Mouse (Mus musculus) kidney, adult 2 months (tissue): ENCODE measurements at regions not wholly inside any gene's neighbourhood (a gene's known extent, or its start where the extent isn't known, plus 50 kb on each side); places are given as distances from the start of the nearest gene placed in this dataset.

Source experiments
- DNase-seq: peaks from one replicate; pipeline ENCODE4 v3.0.0; 2021
- H3K27ac ChIP-seq: fragments of 200-500 bp; 2 replicates; pipeline ENCODE4 v1.5.1; 2012; ENCODE audit warnings: low read depth, low read length, control low read depth, inconsistent platforms; ENCODE audit not compliant: insufficient read depth
- H3K27me3 ChIP-seq: fragments of 200-500 bp; replicated peaks from 2 replicates; pipeline ENCODE4 v1.6.1; 2012; ENCODE audit warnings: mild to moderate bottlenecking, moderate library complexity, low read length, inconsistent platforms; ENCODE audit not compliant: control insufficient read depth, insufficient read depth
- H3K36me3 ChIP-seq: fragments of 200-500 bp; 2 replicates; pipeline ENCODE4 v1.6.1; 2012; ENCODE audit warnings: mild to moderate bottlenecking, moderate library complexity, low read length, inconsistent platforms; ENCODE audit not compliant: control insufficient read depth, insufficient read depth
- H3K4me1 ChIP-seq: fragments of 200-500 bp; 2 replicates; pipeline ENCODE4 v1.6.1; 2011; ENCODE audit warnings: low read length; ENCODE audit not compliant: control insufficient read depth, insufficient read depth
- H3K4me3 ChIP-seq: fragments of 200-500 bp; 2 replicates; pipeline ENCODE4 v1.5.1; 2011; ENCODE audit warnings: mild to moderate bottlenecking, low read depth, low read length, control low read depth; ENCODE audit not compliant: insufficient read depth
- CTCF ChIP-seq: fragments of 200-500 bp; conservative IDR thresholded peaks from 2 replicates; pipeline ENCODE4 v1.5.1; 2011; ENCODE audit warnings: low read depth, mild to moderate bottlenecking, control low read depth, low read length, moderate library complexity, mixed read lengths; ENCODE audit not compliant: insufficient read depth, insufficient read length
- POLR2A ChIP-seq: fragments of 200-500 bp; IDR thresholded peaks from one replicate; pipeline ENCODE4 v1.6.1; 2011; ENCODE audit warnings: low read depth, low read length, control low read depth
- WGBS: fragments of 180-500 bp; shearing (Covaris S2); methylation state at CpG from one replicate; pipeline ENCODE4 v1.1.7; 2018; 5-methylcytosine and 5-hydroxymethylcytosine counted together

DNA sequence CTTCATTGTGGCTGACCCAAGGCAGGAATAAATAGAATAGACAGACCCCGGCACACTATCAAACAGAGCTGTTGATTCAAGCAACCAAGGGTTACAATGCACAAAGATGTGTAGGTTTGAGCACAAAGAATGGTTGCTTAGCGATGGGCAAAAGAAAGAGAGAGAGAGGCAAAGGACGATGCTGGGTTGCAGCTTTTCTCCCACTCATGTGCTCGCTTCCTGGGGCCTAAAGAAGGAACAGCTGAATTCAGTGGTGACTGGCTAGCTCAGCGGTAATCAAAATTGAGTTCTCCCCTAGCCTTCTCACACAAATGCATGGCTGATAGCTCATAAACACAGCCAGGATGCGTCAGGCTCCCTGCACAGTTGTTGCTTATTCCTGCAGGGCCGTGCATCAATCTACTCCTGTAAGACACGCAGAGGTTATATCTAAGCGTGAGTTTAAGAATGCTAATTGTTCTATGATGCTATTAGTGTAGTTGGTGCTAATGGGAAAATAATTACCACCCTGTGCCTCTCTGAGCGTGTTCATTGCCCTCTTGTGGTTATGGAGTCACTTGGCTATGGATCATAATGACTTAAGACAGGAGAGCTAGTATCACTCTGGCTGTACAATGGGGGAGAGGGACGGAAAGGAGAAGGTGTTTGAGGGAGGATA is 216.2 kb upstream of the Serp2 start:
- no peaks in the 10 kb centered on the region; the same call in 1 of the 2 replicates for H3K4me1 ChIP-seq
- no peak for TF ChIP-seq CTCF
- TF ChIP-seq POLR2A = no peak
- H3K36me3 ChIP-seq = no peaks in the 10 kb centered on the region
- no peak overlapping the region for H3K4me3 ChIP-seq
- WGBS = 72% methylated on average over 11 of the region's 11 CpGs
- H3K27ac ChIP-seq = no peak overlapping the region
- no peaks in the 10 kb centered on the region for H3K27me3 ChIP-seq
- no peak for DNase-seq

- 96% methylated on average over 7 of the region's 7 CpGs for WGBS
- TF ChIP-seq POLR2A (no peak), CTCF (no peak)
- no peak overlapping the region for H3K27ac ChIP-seq
- no peak overlapping the region for H3K4me3 ChIP-seq
- DNase-seq = no peak
- H3K36me3 ChIP-seq = no peaks in the 10 kb centered on the region
- H3K4me1 ChIP-seq = no peaks in the 10 kb centered on the region
- no peaks in the 10 kb centered on the region for H3K27me3 ChIP-seq
Measured at GRCm38 (mm10) chr14:76770106-76770505, 213.4 kb upstream of the Serp2 start.

- Histone ChIP-seq H3K27me3 (no peaks in the 10 kb centered on the region), H3K4me3 (no peak overlapping the region), H3K36me3 (no peaks in the 10 kb centered on the region), H3K27ac (no peak overlapping the region), H3K4me1 (no peaks in the 10 kb centered on the region)
- DNase-seq = no peak
- 79% methylated on average over 6 of the region's 6 CpGs for WGBS
- TF ChIP-seq POLR2A = no peak
- no peak for TF ChIP-seq CTCF
Measured at GRCm38 (mm10) chr14:76767301-76767700, 210.6 kb upstream of the Serp2 start.

DNA sequence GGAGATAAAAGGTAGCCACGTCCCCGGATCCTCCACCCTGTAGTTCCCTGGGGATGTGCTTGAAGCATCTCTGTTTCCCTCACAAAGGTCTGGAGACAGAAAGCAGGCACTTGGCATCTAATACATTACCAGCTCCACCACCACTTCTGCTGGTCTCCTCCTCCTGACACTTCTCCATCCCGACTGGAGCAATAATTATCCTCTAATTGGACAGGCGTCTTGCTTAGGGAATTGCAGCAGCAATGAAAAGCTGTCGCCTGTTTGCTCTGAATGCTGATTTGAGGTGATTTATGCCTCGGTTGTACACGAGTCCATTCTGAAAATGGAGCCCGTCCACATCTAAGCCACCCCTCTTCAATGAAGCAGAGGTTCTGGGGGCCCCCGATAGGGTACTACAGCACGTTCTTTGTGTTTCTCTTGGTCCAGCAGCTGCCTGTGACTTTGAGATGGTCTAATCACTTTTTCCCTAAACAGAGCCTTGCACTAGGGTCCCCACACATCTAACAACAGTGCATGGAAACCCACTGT is 209.6 kb upstream of the Serp2 start:
- 82% methylated on average over 10 of the region's 10 CpGs for WGBS
- TF ChIP-seq POLR2A (no peak), CTCF (no peak)
- no peak for DNase-seq
- Histone ChIP-seq H3K4me1 (no peaks in the 10 kb centered on the region), H3K27ac (no peak overlapping the region), H3K27me3 (no peaks in the 10 kb centered on the region), H3K4me3 (no peak overlapping the region), H3K36me3 (no peaks in the 10 kb centered on the region)

DNA sequence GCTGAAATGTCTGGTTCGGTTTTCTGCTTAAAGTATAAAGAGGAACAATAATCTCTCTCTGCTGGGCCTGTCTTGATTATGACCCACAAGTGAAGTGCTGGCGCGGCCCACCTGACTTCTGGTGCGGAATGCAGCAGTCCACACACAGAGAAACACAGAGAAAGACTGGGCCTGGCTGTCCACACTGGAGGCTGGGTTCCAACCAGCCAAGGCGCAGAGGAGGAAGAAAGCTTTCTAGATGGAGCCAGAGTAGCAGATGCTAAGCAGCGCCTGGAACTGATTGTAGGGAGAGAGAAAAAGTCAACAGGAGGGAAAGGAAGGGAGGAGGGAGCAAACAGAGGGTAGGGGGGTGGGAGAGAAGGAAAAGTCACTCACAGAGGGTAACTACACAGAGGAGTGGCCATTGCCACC is 208.4 kb upstream of the Serp2 start:
- DNase-seq = no peak
- no peak overlapping the region for H3K27ac ChIP-seq
- 88% methylated on average over 6 of the region's 6 CpGs for WGBS
- H3K27me3 ChIP-seq = no peaks in the 10 kb centered on the region
- no peaks in the 10 kb centered on the region for H3K4me1 ChIP-seq
- no peak for TF ChIP-seq CTCF
- no peaks in the 10 kb centered on the region for H3K36me3 ChIP-seq
- H3K4me3 ChIP-seq = no peak overlapping the region

DNA sequence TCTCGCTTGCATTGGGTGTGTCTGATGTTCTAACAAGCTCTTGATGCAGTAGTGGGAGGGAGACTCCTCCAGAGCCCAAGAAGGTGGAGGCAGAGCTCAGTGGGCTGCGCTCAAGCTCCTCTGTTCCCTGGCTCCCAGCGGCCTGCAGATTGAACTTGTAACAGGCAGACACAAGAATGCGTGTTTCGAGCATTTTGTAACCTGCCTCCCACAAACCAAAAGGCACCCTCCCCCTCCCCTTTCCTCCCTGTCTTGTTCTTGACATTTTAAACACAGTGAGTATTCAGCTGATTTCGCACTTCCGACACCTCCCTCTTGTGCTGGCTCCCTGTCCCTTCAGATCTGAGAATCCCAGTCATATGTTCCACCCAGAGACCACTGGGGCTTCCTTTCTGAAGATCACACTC is 207.7 kb upstream of the Serp2 start:
- H3K27ac ChIP-seq = no peak overlapping the region
- H3K27me3 ChIP-seq = no peaks in the 10 kb centered on the region
- no peak for TF ChIP-seq CTCF
- no peak for TF ChIP-seq POLR2A
- no peak for DNase-seq
- H3K4me1 ChIP-seq = no peaks in the 10 kb centered on the region
- H3K4me3 ChIP-seq = no peak overlapping the region
- WGBS = 49% methylated on average over 7 of the region's 7 CpGs
- no peaks in the 10 kb centered on the region for H3K36me3 ChIP-seq

GRCm38 (mm10) chr14:76763539-76763938 is 206.8 kb upstream of the Serp2 start:
- no peak overlapping the region for H3K27ac ChIP-seq
- no peak overlapping the region for H3K4me3 ChIP-seq
- WGBS = 78% methylated on average over 7 of the region's 7 CpGs
- H3K27me3 ChIP-seq = no peaks in the 10 kb centered on the region
- peak; percentile 18 for DNase-seq
- H3K4me1 ChIP-seq = no peaks in the 10 kb centered on the region; the same call in 1 of the 2 replicates
- TF ChIP-seq POLR2A (no peak), CTCF (no peak)
- H3K36me3 ChIP-seq = no peaks in the 10 kb centered on the region
